Mouse (Mus musculus): ENCODE measurements around the gene Lef1. TPM values are rescaled to one million over a fixed set of nuclear protein-coding genes. Genes with fewer than 3 reads are reported as not detected.

Lef1 gene
- total RNA-seq, 1 experiment from 2014 or later, result 0.89 TPM

DNA sequence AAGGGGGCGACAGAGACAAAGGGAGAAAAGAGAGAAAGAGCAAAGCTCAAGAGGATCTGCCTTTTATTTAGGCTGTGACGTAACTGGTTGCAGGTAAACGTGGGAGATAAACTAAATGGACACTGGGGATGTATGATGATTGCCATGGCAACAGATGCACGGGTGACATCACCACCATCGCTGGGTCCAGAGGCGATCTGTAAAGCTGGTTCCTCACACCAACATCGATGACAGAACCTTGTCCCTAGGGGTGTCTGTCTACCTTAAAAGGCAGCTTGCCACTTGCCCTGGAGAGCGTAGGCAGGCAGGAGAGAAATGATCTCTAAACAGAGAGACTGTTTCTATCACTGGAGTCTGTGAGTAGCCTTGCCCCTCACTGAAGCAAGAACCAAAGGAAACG, 23.7 kb downstream of the Lef1 start:
- no peak for ATAC-seq (replicated peaks in 1 of 2; ENCODE audit: insufficient read depth in 1 of 2, low FRiP score in 2 of 2, low TSS enrichment in 1 of 2, low read depth in 1 of 2, poor library complexity in 2 of 2, severe bottlenecking in 2 of 2)

DNA sequence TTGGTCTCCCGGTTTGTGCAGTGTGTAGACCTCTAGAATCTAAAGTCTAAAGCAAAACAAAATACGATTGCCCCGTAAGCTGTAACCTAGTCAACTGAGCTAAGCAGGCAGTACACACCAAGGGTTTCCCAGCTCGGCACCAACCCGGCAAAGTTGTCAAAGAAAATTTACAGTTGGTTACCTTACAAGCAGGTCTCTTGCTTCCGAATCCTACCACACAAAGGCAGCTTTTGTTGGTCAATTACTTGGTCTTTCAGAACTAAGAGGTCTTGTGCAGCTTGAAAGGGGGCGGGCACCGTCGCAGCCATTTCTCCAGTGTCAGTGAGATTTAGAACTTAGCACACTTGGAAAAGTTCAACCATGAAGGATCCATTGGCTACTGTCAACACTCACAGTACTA, 25.2 kb downstream of the Lef1 start:
- ATAC-seq (replicated peaks in 1 of 2; ENCODE audit: insufficient read depth in 1 of 2, low FRiP score in 2 of 2, low TSS enrichment in 1 of 2, low read depth in 1 of 2, poor library complexity in 2 of 2, severe bottlenecking in 2 of 2), result no peak

DNA sequence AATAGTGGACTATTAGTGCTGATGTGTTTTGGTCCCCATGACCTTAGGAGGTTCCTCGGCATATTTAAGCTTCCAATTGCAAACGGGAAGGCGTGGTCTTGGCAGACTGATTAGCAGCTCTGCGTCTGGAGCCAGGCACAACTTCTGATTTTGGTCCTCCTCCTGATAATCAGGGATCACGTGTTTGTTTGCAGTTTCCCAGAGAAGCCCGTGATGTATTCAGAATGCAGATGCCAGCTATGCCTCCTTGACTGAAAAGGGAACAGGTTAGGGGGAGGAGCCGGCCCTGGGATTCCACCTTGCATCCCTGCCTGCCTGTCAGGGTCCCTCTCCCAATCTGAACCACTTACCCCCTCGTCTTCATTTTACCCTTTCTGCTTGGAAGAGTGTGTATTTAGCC, 26.2 kb downstream of the Lef1 start:
- no peak for ATAC-seq (replicated peaks in 1 of 2; ENCODE audit: insufficient read depth in 1 of 2, low FRiP score in 2 of 2, low TSS enrichment in 1 of 2, low read depth in 1 of 2, poor library complexity in 2 of 2, severe bottlenecking in 2 of 2)

DNA sequence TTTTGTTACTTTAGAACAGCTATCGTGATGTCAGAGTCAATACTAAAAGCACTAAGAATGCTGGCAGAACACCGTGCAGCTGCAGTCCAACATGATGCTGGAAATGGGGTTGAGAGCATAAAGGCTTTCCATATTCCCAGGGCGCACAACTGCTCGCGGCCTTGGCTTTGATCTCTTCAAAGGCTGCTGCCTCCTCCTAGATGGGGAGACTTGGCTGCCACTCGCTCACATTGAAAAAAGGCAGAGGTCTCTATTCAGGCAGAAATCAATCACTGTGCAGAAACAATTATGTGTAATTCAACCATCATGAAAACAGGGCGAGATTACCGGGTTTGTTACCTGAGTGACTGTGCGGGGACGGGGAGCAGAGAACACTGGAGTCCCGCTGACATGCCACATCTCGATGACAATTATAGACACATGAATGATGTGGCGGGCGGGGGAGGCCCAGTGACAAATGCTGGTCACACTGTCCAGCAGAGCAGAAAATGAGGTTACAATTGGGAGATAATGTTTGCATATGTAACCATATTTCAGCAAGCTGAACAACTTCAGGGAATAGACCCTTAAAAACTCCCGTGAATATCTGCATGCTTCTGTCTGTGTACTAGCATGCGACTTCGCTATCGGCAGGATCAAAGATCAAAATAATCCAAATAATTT, 27.0 kb downstream of the Lef1 start:
- no peak for ATAC-seq (replicated peaks in 1 of 2; ENCODE audit: insufficient read depth in 1 of 2, low FRiP score in 2 of 2, low TSS enrichment in 1 of 2, low read depth in 1 of 2, poor library complexity in 2 of 2, severe bottlenecking in 2 of 2)

DNA sequence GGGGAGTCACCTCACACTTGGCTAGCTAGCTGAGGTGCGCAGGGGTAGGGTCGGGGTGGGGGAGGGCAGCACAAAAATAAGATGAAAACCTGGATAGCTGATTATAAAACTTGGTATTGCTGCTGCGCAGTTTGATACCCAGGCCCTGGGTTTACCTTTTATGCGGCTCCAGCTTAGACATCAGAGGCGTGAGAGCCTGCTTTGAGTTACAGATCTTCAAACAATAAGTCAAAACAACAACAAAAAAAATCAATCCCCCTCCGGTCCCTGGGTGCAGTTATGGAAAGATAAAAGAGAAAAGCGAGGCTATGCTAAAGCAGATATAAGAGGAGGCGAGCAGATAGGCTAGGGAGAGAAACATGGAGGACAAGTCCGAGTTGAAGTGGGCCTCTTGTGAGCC, 28.0 kb downstream of the Lef1 start:
- ATAC-seq (replicated peaks in 1 of 2; ENCODE audit: insufficient read depth in 1 of 2, low FRiP score in 2 of 2, low TSS enrichment in 1 of 2, low read depth in 1 of 2, poor library complexity in 2 of 2, severe bottlenecking in 2 of 2), result no peak

DNA sequence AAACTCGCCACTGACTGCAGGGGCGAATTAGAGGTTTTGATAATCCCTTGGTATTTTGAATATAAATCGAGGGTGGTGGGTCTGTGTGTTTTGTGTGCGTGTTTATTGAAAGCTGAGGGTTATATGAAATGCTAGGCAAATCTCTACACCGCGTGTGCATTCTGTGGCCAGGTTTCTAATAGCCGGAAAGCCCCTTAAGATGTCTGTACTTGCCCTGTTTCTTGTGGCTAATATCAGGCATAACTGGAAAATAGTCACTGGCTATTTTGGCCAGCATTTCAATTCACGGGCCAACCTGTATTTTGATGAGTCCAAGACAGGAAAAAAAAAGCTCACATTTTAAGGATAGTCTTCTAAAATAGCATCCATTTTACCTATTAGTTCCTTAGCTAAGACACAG, 28.5 kb downstream of the Lef1 start:
- ATAC-seq (replicated peaks in 1 of 2; ENCODE audit: insufficient read depth in 1 of 2, low FRiP score in 2 of 2, low TSS enrichment in 1 of 2, low read depth in 1 of 2, poor library complexity in 2 of 2, severe bottlenecking in 2 of 2), result no peak

DNA sequence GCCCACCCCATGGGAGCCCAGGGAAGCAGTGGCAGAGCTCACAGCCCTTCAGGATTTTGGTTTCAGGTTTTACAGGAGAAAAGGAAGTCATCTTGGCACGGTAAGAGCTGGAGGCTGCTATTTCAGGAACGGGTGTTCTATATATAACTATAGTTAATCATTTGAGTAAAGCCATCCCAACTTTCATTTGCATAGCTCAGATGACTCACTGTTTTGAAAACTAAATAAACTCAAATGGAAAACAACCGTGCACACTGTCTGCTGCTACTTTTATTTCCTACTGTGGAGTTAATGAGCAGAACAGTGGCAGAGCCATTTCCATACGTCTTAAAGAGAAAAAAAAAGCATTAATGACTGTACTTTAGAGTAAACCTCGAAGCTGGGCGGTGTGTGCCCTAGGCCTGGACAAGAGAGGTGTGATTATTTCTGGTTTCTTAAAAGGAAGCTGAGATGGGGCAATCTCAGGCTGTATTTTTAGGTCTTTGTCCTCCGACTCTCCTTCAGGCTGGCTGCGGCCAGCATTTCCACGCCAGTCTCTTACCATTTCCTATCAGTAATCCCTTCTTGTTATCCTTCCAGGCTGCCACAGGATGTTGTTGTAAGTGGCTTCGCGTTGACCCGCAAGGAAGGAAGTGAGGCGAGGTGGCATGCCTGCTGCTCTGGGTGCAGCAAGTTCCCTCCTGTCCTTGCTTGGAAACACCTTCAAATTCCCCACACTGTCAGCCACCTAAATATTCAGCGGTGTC, 29.2 kb downstream of the Lef1 start:
- ATAC-seq (replicated peaks in 1 of 2; ENCODE audit: insufficient read depth in 1 of 2, low FRiP score in 2 of 2, low TSS enrichment in 1 of 2, low read depth in 1 of 2, poor library complexity in 2 of 2, severe bottlenecking in 2 of 2), result peak; percentile 58 to 90

DNA sequence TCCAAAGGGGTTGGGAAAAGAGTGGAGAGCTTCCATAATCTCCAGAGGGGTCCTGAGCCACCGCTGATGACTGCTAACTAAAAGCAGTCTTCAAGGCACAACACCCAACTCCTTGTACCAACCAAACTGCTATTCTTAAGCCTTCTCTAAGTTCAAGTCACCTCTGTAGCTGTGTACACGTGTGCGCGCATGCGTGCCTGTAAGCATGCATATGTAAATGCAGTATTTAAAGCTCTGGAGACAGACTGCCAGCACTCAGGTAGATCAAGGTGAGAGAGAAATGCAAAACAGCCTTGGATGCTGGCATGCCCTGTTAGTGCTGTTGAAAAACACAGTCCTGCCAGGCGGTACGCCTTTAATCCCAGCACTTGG, 29.8 kb downstream of the Lef1 start:
- 0 out of 4 replicates have a peak, but pooled peaks of 1 of the 2 experiments have one; percentile 10 for ATAC-seq (replicated peaks in 1 of 2; ENCODE audit: insufficient read depth in 1 of 2, low FRiP score in 2 of 2, low TSS enrichment in 1 of 2, low read depth in 1 of 2, poor library complexity in 2 of 2, severe bottlenecking in 2 of 2)

DNA sequence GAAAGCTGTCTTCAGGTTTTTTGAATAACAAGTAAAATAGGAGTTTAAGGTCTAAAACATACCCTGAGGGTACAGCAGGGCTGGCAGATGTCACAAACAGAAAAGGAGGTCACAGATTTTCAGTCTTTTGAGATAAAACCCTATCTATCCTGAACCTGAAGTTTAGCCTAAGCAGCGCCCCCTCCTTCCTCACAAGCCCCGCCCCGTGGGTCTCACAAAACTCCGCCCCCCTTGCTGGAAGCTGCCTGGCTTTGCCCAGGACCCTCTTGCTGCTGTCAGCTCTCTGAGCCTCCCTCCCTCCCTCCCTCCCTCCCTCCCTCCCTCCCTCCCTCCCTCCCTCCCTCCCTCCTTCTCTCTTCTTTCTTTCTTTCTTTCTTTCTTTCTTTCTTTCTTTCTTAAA, 31.3 kb downstream of the Lef1 start:
- no peak for ATAC-seq (replicated peaks in 1 of 2; ENCODE audit: insufficient read depth in 1 of 2, low FRiP score in 2 of 2, low TSS enrichment in 1 of 2, low read depth in 1 of 2, poor library complexity in 2 of 2, severe bottlenecking in 2 of 2)

DNA sequence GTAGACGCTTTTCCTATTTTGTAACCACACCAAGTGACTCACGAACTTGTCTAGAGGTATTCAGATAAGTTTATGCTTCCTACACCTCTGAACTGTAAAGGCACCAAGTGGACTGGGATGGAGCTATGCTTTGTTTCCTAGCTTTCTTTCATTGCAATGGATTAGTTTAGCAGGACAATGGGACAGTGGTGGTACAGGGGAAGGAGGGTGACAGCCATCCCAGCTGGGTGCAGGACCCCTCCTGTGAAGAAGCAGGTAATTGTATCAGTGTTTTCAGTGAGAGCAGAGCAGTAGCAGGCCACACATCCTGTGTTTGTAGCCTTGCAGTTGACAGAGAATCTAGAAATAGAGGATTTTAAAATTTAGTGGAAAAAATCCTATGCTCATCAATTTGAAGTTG, 34.0 kb downstream of the Lef1 start:
- no peak for ATAC-seq (replicated peaks in 1 of 2; ENCODE audit: insufficient read depth in 1 of 2, low FRiP score in 2 of 2, low TSS enrichment in 1 of 2, low read depth in 1 of 2, poor library complexity in 2 of 2, severe bottlenecking in 2 of 2)

DNA sequence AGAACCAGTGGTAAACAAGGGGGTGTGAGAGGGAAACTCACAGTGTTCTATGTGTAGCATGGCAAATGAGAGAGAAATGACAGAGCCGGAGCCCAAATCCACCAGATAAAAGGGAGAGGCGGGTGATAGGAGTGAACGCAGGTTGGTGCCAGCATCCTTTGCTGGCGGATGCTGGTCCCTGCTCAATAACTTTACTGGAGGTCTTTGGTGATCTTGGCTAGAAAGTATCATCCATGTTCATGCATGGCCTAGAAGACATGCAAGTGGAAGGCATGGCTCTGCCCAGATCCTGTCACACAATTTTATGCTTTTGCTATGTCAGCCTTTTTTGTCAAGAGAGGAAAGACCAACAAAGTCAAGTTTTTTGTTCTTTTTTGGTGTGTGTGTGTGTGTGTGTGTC, 42.6 kb downstream of the Lef1 start:
- no peak for ATAC-seq (replicated peaks in 1 of 2; ENCODE audit: insufficient read depth in 1 of 2, low FRiP score in 2 of 2, low TSS enrichment in 1 of 2, low read depth in 1 of 2, poor library complexity in 2 of 2, severe bottlenecking in 2 of 2)

DNA sequence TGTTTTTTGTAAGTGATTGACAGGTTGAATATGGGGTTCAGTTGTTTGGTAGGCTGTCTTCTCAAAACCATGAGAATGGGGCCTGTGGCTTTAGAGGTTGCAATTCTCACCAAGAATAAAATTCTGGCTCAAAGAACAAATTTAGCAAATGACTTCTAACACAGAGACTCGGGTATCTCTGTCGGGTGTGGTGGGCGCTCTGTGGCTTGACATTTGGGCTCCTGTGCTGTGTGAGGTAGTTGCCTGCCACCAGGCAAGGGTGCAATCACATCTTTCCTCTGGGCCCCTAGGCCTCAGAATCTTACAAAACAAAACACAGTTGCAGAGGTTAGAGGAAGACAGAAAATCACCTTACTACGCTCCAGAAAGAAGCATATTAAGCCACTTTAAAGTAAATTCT, 43.6 kb downstream of the Lef1 start:
- ATAC-seq (replicated peaks in 1 of 2; ENCODE audit: insufficient read depth in 1 of 2, low FRiP score in 2 of 2, low TSS enrichment in 1 of 2, low read depth in 1 of 2, poor library complexity in 2 of 2, severe bottlenecking in 2 of 2), result no peak

DNA sequence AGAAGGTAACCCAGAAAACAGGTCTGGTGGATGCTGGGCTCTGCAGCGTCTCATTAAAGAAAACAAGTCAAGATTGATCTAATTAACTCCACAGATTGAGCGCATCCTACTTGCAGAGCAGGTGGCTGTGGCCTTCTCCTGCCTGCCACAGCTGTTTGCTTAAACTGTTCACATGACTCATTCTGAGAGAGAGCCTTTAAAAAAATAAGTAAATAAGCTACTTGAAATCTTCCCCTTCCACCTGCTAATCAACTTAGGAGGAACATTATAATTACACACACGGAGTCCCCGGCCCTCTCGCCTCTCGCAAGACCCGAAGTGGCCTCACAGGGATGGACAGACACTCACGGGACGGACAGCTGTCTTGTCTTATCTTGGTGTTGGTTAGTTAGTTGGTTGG, 44.3 kb downstream of the Lef1 start:
- ATAC-seq (replicated peaks in 1 of 2; ENCODE audit: insufficient read depth in 1 of 2, low FRiP score in 2 of 2, low TSS enrichment in 1 of 2, low read depth in 1 of 2, poor library complexity in 2 of 2, severe bottlenecking in 2 of 2), result no peak

DNA sequence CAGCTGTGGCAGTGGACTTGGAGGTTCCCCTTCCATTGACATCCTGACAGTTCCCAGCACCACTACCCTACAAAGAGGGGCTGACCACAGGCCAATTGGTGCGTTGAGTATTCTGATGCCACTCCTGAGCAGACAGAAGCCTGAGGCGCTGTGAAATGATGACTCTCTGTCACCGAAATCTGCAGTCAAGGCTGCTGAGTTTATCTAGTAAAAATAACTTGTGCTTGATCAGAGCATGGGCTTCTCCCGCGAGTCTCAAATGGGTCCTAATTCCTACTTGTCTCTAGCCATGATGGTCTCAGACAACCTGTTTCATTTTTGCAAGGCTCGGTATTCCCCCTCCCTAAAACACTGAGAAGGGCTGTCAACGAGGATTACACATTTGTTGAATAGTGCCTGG, 44.8 kb downstream of the Lef1 start:
- ATAC-seq (replicated peaks in 1 of 2; ENCODE audit: insufficient read depth in 1 of 2, low FRiP score in 2 of 2, low TSS enrichment in 1 of 2, low read depth in 1 of 2, poor library complexity in 2 of 2, severe bottlenecking in 2 of 2), result no peak

DNA sequence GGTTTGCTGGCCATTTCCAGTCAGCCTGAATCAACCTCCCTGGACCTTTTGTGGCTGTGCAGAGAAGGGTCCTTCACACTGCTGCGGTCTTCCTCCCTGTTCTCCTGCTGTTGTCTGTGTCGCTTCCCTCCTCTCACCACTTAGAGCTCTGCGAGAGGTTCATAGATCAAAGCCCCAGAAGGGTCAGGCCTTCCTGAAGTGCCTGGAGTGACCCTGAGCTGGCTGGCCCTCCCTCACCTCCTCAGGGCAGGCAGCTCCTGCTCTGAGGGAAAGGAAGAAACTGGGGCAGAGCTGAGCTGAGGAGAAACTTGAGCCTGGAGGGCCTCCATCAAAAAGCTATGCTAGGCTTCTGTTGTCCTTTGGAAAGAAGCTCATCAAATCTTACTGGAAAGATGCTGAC, 45.4 kb downstream of the Lef1 start:
- ATAC-seq (replicated peaks in 1 of 2; ENCODE audit: insufficient read depth in 1 of 2, low FRiP score in 2 of 2, low TSS enrichment in 1 of 2, low read depth in 1 of 2, poor library complexity in 2 of 2, severe bottlenecking in 2 of 2), result no peak

DNA sequence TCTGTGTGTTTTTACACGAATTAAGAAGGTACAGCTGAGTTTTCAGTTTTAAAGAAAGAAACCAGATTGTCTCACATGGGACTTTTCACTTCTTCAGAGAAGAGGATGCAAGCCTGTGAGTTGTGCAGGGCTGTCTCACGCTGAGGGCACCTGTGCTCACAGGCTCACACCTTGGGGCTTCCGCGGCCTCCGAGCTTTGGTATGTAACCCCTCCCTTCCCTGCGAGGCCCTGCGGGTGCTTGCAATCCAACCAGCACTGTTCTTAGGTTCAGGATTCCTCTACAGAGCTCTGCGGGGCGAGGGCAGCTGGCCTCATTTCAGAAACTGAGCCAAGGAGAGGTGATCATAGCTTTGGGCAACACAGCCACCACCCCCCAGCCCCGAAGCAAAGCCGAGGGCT, 46.1 kb downstream of the Lef1 start:
- ATAC-seq (replicated peaks in 1 of 2; ENCODE audit: insufficient read depth in 1 of 2, low FRiP score in 2 of 2, low TSS enrichment in 1 of 2, low read depth in 1 of 2, poor library complexity in 2 of 2, severe bottlenecking in 2 of 2), result no peak

DNA sequence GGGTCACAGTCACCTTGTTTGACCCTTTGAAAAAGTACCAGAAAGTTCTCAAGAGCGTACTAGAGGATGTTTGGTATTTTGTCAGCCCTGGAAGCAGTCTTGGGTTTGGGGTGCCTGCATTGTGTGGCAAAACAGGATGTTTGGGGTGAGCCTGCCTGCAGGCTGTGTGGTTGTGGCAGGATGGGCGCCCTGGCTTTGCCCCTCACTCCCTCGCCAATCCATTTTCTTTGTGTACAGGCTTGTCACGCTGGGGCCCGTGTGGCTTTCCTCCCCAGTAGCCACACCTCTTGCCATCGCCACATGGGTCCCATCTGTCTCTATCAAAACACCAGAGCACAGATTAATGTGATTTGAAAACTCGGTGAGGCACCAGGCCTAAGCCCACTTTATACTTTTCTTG, 47.2 kb downstream of the Lef1 start:
- ATAC-seq (replicated peaks in 1 of 2; ENCODE audit: insufficient read depth in 1 of 2, low FRiP score in 2 of 2, low TSS enrichment in 1 of 2, low read depth in 1 of 2, poor library complexity in 2 of 2, severe bottlenecking in 2 of 2), result peak; percentile 94 to 98

DNA sequence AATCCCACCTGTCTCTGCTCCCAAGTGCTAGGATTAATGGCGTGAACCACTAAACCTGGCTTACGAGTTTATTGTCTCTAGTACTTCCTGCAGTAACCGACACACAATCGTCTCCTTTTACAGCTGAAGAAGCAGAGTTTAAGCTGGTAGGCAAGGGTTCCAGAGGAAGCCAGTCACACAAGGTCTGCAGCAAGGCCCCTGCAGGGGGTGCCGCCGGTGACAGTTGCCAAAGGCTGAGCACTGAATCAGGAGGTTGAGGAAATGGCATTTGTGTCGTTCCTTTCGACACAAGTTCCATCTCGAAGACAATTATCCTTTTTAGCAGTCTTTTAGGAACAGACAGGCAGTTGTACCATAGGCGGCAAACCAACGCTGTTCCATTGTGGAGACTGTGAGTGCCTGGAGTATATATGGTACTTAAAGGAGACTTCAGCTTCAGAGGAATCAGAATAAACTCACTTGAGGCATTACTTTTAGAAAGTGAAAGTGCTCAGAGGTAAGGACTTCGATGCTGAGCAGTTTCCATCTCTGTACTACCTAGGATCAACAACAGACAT, 49.0 kb downstream of the Lef1 start:
- no peak for ATAC-seq (replicated peaks in 1 of 2; ENCODE audit: insufficient read depth in 1 of 2, low FRiP score in 2 of 2, low TSS enrichment in 1 of 2, low read depth in 1 of 2, poor library complexity in 2 of 2, severe bottlenecking in 2 of 2)

All from hematopoietic stem cell, adult 5-6 weeks (primary cell).